Mouse (Mus musculus) kidney, embryonic 14.5 days (tissue): Measurements from ENCODE around the gene Mad1l1. TPM values are rescaled to one million over a fixed set of nuclear protein-coding genes. Genes with fewer than 3 reads are reported as not detected.

Experiments
- ATAC-seq: fragments of 200-750 bp; cut with Nextera tagmentation; 2 replicates; pipeline ENCODE4 v1.8.0; 2017; ENCODE audit warnings: moderate number of reproducible peaks, mild to moderate bottlenecking, moderate TSS enrichment, moderate library complexity; ENCODE audit not compliant: low FRiP score, low TSS enrichment
- H3K27ac ChIP-seq: fragments of 300-500 bp; sonication (generic); 2 replicates; pipeline ENCODE4 v1.5.1; 2014; ENCODE audit warnings: low read depth, mild to moderate bottlenecking, low read length, moderate library complexity, mixed read lengths
- H3K27me3 ChIP-seq: fragments of 300-500 bp; sonication (generic); 2 replicates; pipeline ENCODE4 v1.6.1; 2014; ENCODE audit warnings: mild to moderate bottlenecking, low read length; ENCODE audit not compliant: control insufficient read depth, insufficient read depth
- H3K36me3 ChIP-seq: fragments of 300-500 bp; sonication (generic); 2 replicates; pipeline ENCODE4 v1.6.1; 2014; ENCODE audit warnings: low read length, mixed read lengths; ENCODE audit not compliant: control insufficient read depth, insufficient read depth
- H3K4me1 ChIP-seq: fragments of 300-500 bp; sonication (generic); 2 replicates; pipeline ENCODE4 v1.6.1; 2014; ENCODE audit warnings: low read length, mixed read lengths; ENCODE audit not compliant: control insufficient read depth, insufficient read depth
- H3K4me2 ChIP-seq: fragments of 300-500 bp; sonication (generic); replicated peaks from 2 replicates; pipeline ENCODE4 v1.6.1; 2014; ENCODE audit warnings: low read depth, mild to moderate bottlenecking, low read length
- H3K4me3 ChIP-seq: fragments of 300-500 bp; sonication (generic); 2 replicates; pipeline ENCODE4 v1.5.1; 2014; ENCODE audit warnings: mild to moderate bottlenecking, low read length
- H3K9ac ChIP-seq: fragments of 300-500 bp; sonication (generic); 2 replicates; pipeline ENCODE4 v1.6.1; 2014; ENCODE audit warnings: low read depth, mild to moderate bottlenecking, low read length, moderate library complexity
- H3K9me3 ChIP-seq: fragments of 300-500 bp; sonication (generic); 2 replicates; pipeline ENCODE4 v1.6.1; 2016; ENCODE audit warnings: low read length; ENCODE audit not compliant: control insufficient read depth
- WGBS: fragments of 180-500 bp; shearing (Covaris S2); extraction: QIAGEN DNeasy Blood & Tissue Kit; methylation state at CpG from one replicate; pipeline ENCODE4 v1.1.7; 2014; 5-methylcytosine and 5-hydroxymethylcytosine counted together
- polyA plus RNA-seq: library from polyadenylated mRNA; unstranded; fragments of >200 nt; fragmentation: Nextera tagmentation; extraction: Ambion mirVana; gene quantifications from 2 replicates; pipeline ENCODE4 v1.2.1, GENCODE M21; 2014

The Mad1l1 gene
- polyA plus RNA-seq, 1 experiment from 2014 or later = 47.4 TPM

- no peak overlapping the region for H3K4me3 ChIP-seq
- peaks cover 3% of the 10 kb centered on the region; the same call in 1 of the 2 replicates for H3K4me1 ChIP-seq
- ATAC-seq = no peak
- H3K36me3 ChIP-seq = peaks cover 5% of the 10 kb centered on the region; the same call in 1 of the 2 replicates
- 86% methylated on average over 4 of the region's 4 CpGs for WGBS
- H3K27ac ChIP-seq = no peak overlapping the region
- no peak overlapping the region for H3K4me2 ChIP-seq
- no peaks in the 10 kb centered on the region for H3K9me3 ChIP-seq
- H3K9ac ChIP-seq = no peak overlapping the region; the same call in 1 of the 2 replicates
- no peaks in the 10 kb centered on the region for H3K27me3 ChIP-seq
These were observed 60.0 kb downstream of the Mad1l1 start for GRCm38 (mm10) chr5:140261313-140261712.

DNA sequence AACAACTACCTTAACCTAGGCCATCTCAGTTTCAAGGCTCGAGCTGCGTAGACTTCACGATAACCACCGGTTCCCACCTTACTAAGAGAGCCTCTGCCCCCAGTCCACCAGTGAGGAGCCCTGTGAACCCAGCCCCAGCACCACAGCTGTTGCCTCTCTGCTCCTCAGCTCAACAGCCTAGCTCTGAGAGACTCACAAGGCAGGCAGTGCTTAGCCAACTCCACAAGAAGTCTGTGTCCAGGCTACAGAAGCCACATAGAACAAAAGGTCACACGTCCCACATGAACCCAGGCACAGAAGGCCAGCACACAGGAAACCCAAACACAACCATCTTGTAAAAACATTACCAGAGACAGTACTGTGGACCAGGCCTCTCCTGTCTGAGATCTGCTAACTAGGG is 62.7 kb downstream of the Mad1l1 start:
- H3K4me3 ChIP-seq = no peak overlapping the region
- peaks cover 5% of the 10 kb centered on the region; the same call in 1 of the 2 replicates for H3K36me3 ChIP-seq
- H3K4me2 ChIP-seq = no peak overlapping the region
- H3K9ac ChIP-seq = no peak overlapping the region
- H3K4me1 ChIP-seq = peaks cover 4% of the 10 kb centered on the region; the same call in 1 of the 2 replicates
- H3K9me3 ChIP-seq = no peaks in the 10 kb centered on the region
- WGBS = 89% methylated on average over 5 of the region's 5 CpGs
- no peak for ATAC-seq
- H3K27me3 ChIP-seq = no peaks in the 10 kb centered on the region
- no peak overlapping the region for H3K27ac ChIP-seq

GRCm38 (mm10) chr5:140258035-140258434 is 63.3 kb downstream of the Mad1l1 start:
- peaks cover 5% of the 10 kb centered on the region; the same call in 1 of the 2 replicates for H3K36me3 ChIP-seq
- WGBS = 90% methylated on average over 3 of the region's 3 CpGs
- H3K4me1 ChIP-seq = peaks cover 4% of the 10 kb centered on the region; the same call in 1 of the 2 replicates

DNA sequence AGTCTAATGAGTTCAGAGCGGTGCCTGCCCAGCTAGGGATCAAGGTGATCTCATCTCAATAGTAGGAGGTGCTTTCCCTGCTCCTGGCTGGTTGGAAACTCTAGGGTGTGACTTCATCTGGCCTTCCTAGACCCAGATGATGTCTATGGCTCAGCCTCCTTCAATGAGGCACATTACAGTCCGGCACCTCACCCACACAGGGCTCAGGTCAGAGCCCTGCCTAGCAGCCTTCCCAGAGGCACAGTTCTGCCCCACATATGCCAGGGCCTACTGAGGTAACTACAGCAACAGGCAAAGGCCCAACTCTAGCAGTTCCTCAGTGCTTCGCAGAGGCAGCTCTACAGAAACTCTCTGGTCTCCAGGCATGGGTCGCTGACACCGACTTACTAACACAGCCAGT is 63.9 kb downstream of the Mad1l1 start:
- Histone ChIP-seq H3K4me2 (no peak overlapping the region), H3K36me3 (peaks cover 5% of the 10 kb centered on the region; the same call in 1 of the 2 replicates), H3K4me3 (no peak overlapping the region), H3K4me1 (peaks cover 4% of the 10 kb centered on the region; the same call in 1 of the 2 replicates), H3K9me3 (no peaks in the 10 kb centered on the region), H3K9ac (no peak overlapping the region), H3K27ac (no peak overlapping the region), H3K27me3 (no peaks in the 10 kb centered on the region)
- ATAC-seq = no peak
- WGBS = 85% methylated on average over 5 of the region's 5 CpGs

More at GRCm38 (mm10) chr5:140258035-140258434, 63.3 kb downstream of the Mad1l1 start:
- Histone ChIP-seq H3K4me2 (no peak overlapping the region), H3K4me3 (no peak overlapping the region), H3K9ac (no peak overlapping the region), H3K27ac (no peak overlapping the region), H3K9me3 (no peaks in the 10 kb centered on the region), H3K27me3 (no peaks in the 10 kb centered on the region)
- ATAC-seq = no peak

GRCm38 (mm10) chr5:140256685-140257084 is 64.7 kb downstream of the Mad1l1 start:
- Histone ChIP-seq H3K4me3 (no peak overlapping the region), H3K27me3 (no peaks in the 10 kb centered on the region), H3K27ac (no peak overlapping the region), H3K9me3 (no peaks in the 10 kb centered on the region), H3K9ac (no peak overlapping the region), H3K36me3 (peaks cover 5% of the 10 kb centered on the region; the same call in 1 of the 2 replicates), H3K4me2 (no peak overlapping the region), H3K4me1 (peaks cover 4% of the 10 kb centered on the region; the same call in 1 of the 2 replicates)
- 67% methylated on average over 10 of the region's 10 CpGs for WGBS
- no peak for ATAC-seq

DNA sequence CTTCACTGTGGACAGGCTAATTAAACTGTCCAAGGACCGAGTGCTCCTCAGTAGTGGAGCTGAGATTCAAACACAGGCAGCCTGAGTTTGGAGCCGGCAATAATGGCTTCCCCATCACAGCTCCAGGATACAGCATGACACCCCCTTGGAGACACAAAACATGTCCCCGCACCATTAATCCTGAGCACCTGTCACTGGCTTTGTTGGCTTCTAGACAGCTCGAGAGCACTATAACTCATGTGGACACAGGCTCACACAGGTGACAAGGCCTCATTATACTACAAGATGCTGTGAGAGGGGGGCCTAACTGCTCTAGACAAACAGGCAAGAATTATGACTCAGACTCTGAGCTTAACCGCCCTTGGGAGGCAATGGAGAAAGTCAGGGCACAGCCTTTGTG is 66.1 kb downstream of the Mad1l1 start:
- Histone ChIP-seq H3K4me1 (peaks cover 4% of the 10 kb centered on the region; the same call in 1 of the 2 replicates), H3K4me3 (no peak overlapping the region), H3K9me3 (no peaks in the 10 kb centered on the region), H3K27me3 (no peaks in the 10 kb centered on the region), H3K4me2 (no peak overlapping the region), H3K9ac (no peak overlapping the region), H3K27ac (no peak overlapping the region), H3K36me3 (no peaks in the 10 kb centered on the region; the same call in 1 of the 2 replicates)
- WGBS = 33% methylated on average over 5 of the region's 5 CpGs
- ATAC-seq = peak; percentile 50; the same call in 1 of the 2 replicates

DNA sequence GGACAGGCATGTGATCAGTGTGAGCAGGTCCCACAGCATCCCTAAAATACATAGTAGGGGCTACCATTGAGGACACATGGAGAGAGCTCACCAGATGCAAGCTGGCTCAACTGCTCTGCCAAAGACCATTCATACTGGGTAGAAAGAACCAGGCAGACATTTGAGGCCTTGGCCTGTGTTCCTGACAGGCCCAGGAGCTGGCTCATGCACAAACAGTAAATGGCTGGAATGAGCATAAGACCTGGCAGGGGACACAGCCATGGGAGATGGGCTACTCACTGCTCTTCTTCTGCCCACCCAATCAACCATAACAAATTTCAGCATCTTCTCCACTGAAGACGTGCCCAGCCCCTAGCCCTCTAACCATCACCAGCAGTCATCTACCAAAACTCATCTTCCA is 66.7 kb downstream of the Mad1l1 start:
- Histone ChIP-seq H3K27me3 (no peaks in the 10 kb centered on the region), H3K9me3 (no peaks in the 10 kb centered on the region), H3K36me3 (no peaks in the 10 kb centered on the region; the same call in 1 of the 2 replicates), H3K27ac (no peak overlapping the region), H3K4me3 (no peak overlapping the region), H3K9ac (no peak overlapping the region), H3K4me1 (peaks cover 4% of the 10 kb centered on the region; the same call in 1 of the 2 replicates), H3K4me2 (no peak overlapping the region)
- ATAC-seq = no peak
- 89% methylated on average over 1 of the region's 1 CpGs for WGBS

DNA sequence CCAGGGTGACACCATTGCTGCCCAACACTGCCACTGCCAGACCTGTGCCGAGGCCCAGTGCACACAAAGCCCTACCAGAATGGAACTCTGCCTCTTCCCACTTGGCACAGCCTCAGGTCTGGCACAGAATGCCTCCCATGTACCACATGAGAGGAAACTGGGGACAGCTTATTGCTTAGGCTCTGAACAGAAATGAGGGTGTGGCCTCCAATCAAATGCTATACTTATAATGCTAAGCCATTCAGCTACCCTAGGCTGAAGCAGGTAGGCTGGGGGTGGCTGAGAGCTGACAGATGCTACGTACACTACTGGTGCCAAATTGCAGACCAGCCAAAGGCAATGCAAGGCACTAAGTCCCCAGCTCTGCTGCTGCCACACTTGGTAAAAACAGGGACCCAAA is 69.4 kb downstream of the Mad1l1 start:
- Histone ChIP-seq H3K4me1 (peaks cover 4% of the 10 kb centered on the region; the same call in 1 of the 2 replicates), H3K36me3 (no peaks in the 10 kb centered on the region), H3K9me3 (no peaks in the 10 kb centered on the region), H3K4me3 (no peak overlapping the region), H3K9ac (no peak overlapping the region), H3K27me3 (no peaks in the 10 kb centered on the region), H3K27ac (no peak overlapping the region), H3K4me2 (no peak overlapping the region)
- ATAC-seq = no peak
- 95% methylated on average over 2 of the region's 2 CpGs for WGBS

- no peak overlapping the region for H3K4me2 ChIP-seq
- H3K27me3 ChIP-seq = no peaks in the 10 kb centered on the region
- ATAC-seq = no peak
- H3K36me3 ChIP-seq = no peaks in the 10 kb centered on the region
- no peak overlapping the region for H3K4me3 ChIP-seq
- WGBS = 85% methylated on average over 3 of the region's 3 CpGs
- H3K9ac ChIP-seq = no peak overlapping the region
- no peak overlapping the region for H3K27ac ChIP-seq
- H3K9me3 ChIP-seq = no peaks in the 10 kb centered on the region
- no peaks in the 10 kb centered on the region for H3K4me1 ChIP-seq
These were observed 71.0 kb downstream of the Mad1l1 start for GRCm38 (mm10) chr5:140250370-140250769.
